Mouse (Mus musculus) CH12.LX (cell line): ENCODE results near the gene Sufu.

ENCODE experiments used
- ZC3H11A ChIP-seq: IDR thresholded peaks from 2 replicates; pipeline ENCODE4 v1.6.1; 2012; ENCODE audit warnings: low read depth, mild to moderate bottlenecking, inconsistent platforms, low read length, improper control_type of control experiment
- ZNF384 ChIP-seq: IDR thresholded peaks from 2 replicates; pipeline ENCODE4 v1.6.1; 2012; ENCODE audit warnings: low read depth, low read length, improper control_type of control experiment, inconsistent platforms

GRCm38 (mm10) chr19:46505646-46506371 lies 109.1 kb downstream of the Sufu start:
- TF ChIP-seq ZC3H11A (no peak), ZNF384 (no peak)
